Mouse (Mus musculus) adrenal gland, postnatal 25 days (tissue): Measurements from ENCODE around the gene Gm8020. TPM values are rescaled to one million over a fixed set of nuclear protein-coding genes. Genes with fewer than 3 reads are reported as not detected.
A peak's percentile ranks its signal among the peaks of the same experiment; 100 is the strongest.
"Not testable (repeated sequence)": the region's sequence is repeated elsewhere in the genome, so short reads cannot be mapped to it uniquely, and the experiment has no call there.

Experiments used
- DNase-seq: peaks from one replicate; pipeline ENCODE4 v3.0.0; 2021; ENCODE audit warnings: mixed read lengths
- long read RNA-seq: library from polyadenylated mRNA; stranded (forward); transcript quantifications from one replicate; pipeline ENCODE4 v2.0.0, GENCODE M21; 2021
- total RNA-seq: library from RNA; stranded (reverse); gene quantifications from 2 replicates; pipeline ENCODE4 v1.2.3, GENCODE M21; 2021

Gm8020 gene
- total RNA-seq: not detected in 2 replicates
- long read RNA-seq: 0 reads

GRCm38 (mm10) chr14:42502249-42502648, at the start of gene Gm8020:
Gene Gm8020, minus strand, starts transcription at chr14:42502349.
- not testable (repeated sequence) for DNase-seq

- DNase-seq: peak; percentile 11
Observed at GRCm38 (mm10) chr14:42543170-42543701, 41.1 kb upstream of the Gm8020 start.

- DNase-seq: not testable (repeated sequence)
Observed at GRCm38 (mm10) chr14:42542316-42543169, 40.4 kb upstream of the Gm8020 start.

- not testable (repeated sequence) for DNase-seq
Observed at GRCm38 (mm10) chr14:42524182-42524581, 22.0 kb upstream of the Gm8020 start, which contains the start of gene Gm8024. Gene Gm8024, minus strand, starts transcription at chr14:42524282.

GRCm38 (mm10) chr14:42463581-42463980, 38.6 kb downstream of the Gm8020 start, which contains the start of gene Gm8011:
Gene Gm8011, plus strand, starts transcription at chr14:42463881.
- DNase-seq: not testable (repeated sequence)

Other genes starting within 250 kb of the Gm8020 start
- gene Gm17026, start 242.3 kb downstream of the Gm8020 start, total RNA-seq: not detected in 2 replicates
- not detected in 2 replicates for gene Gm9611, start 205.0 kb downstream of the Gm8020 start, total RNA-seq
- not detected in 2 replicates for gene Gm7995, start 192.1 kb downstream of the Gm8020 start, total RNA-seq
- not detected in 2 replicates for gene Gm8005, start 62.7 kb downstream of the Gm8020 start, total RNA-seq
- gene Gm8011, start 38.5 kb downstream of the Gm8020 start, total RNA-seq: not detected in 2 replicates
- not detected in 2 replicates for gene Gm8024, start 21.9 kb upstream of the Gm8020 start, total RNA-seq
- not detected in 2 replicates for gene Gm17124, start 97.5 kb upstream of the Gm8020 start, total RNA-seq
- not detected in 2 replicates for gene Gm3633, start 139.6 kb upstream of the Gm8020 start, total RNA-seq
- not detected in 2 replicates for gene Gm10378, start 153.6 kb upstream of the Gm8020 start, total RNA-seq